Comparison of ENCODE assay signal across 8 mouse cellular contexts in the genomic region with DNA sequence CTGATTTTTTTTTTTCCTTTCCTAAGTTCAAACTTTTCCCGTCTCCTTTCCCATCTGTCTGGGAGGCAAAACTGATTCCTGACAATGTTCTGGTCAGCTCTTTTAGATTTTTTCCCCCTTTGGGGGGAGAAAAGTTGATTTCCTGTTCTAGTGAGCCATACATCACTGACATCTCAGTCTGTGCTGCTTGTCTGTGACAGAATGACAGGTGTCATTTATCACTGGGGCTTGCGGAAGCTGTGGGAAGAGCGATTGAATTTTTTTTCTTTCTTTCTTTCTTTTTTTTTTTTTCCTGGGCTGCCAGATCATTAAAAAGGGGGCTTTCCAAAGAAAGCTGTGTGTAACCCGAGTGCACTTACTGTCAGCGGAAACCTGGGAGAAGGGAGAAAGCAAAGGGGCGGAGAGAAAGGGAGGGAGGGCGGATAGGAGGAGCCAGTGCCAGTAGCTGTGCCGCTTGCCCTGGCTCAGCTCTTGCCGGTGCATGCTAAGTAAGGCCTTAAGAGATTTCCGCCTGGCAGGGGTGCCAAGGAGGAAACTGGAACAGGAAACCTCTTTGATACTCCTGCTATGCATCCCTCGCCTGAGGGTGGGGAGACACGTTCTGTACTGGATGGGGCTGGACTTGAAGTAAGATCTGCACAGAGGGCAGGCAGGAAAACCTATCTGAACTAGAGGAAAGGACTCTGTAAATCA.
DNase-seq lines count a peak whose midpoint lies in the region; TF ChIP-seq lines count a peak whose summit lies in the region.

No protein-coding gene starts in this region.

- H3K9me3 ChIP-seq in ES-Bruce4 (replicated peaks; ENCODE audit: control insufficient read depth, insufficient read depth, low read length, poor library complexity, severe bottlenecking): no peaks in the 10 kb centered on the region
- no peaks in the 10 kb centered on the region for H3K9me3 ChIP-seq in hindbrain, embryonic 10.5 days

- no peak for TF ChIP-seq EP300 in ES-Bruce4 (IDR thresholded peaks at IDR 0.05; ENCODE audit: insufficient read depth, low read depth, low read length)

- peak; percentile 57 for DNase-seq in brain, adult 2 months (ENCODE audit: low read depth, low spot score)
- peak; percentile 6 to 11 for DNase-seq in frontal cortex, postnatal 25 days (ENCODE audit: low spot score in 2 of 2)
- peak; percentile 65 for DNase-seq in hindbrain, embryonic 10.5 days (ENCODE audit: low spot score)
- peak; percentile 8 to 23 for DNase-seq in left cerebral cortex, adult 8-10 months (ENCODE audit: low spot score in 2 of 2)
- peak; percentile 76 to 89 for DNase-seq in lung, postnatal 4 days
- peak; percentile 34 for DNase-seq in right cerebral cortex, postnatal 14 days
- no peak for DNase-seq in c-Kit-positive CD71-positive TER-119-positive erythroid progenitor cells, embryonic 14.5 days (ENCODE audit: low spot score)

- WGBS in hindbrain, embryonic 10.5 days: 2% methylated on average over 12 of the region's 12 CpGs

- H3K27me3 ChIP-seq in ES-Bruce4 (ENCODE audit: control insufficient read depth, insufficient read depth, low read length, poor library complexity, severe bottlenecking): no peaks in the 10 kb centered on the region
- peaks cover 3% of the 10 kb centered on the region for H3K27me3 ChIP-seq in hindbrain, embryonic 10.5 days (ENCODE audit: insufficient read depth, poor library complexity, severe bottlenecking)

- H3K9ac ChIP-seq in ES-Bruce4 (ENCODE audit: low read depth, poor library complexity, severe bottlenecking): no peak overlapping the region

- H3K4me3 ChIP-seq in ES-Bruce4 (ENCODE audit: low read depth, low read length): peak overlapping the region; percentile 25; the same call in 1 of the 2 replicates
- H3K4me3 ChIP-seq in hindbrain, embryonic 10.5 days: peak overlapping the region; percentile 40

- H3K36me3 ChIP-seq in ES-Bruce4 (ENCODE audit: control insufficient read depth, insufficient read depth, low read length, poor library complexity, severe bottlenecking): no peaks in the 10 kb centered on the region
- H3K36me3 ChIP-seq in hindbrain, embryonic 10.5 days: no peaks in the 10 kb centered on the region

- H3K4me1 ChIP-seq in ES-Bruce4 (ENCODE audit: control insufficient read depth, insufficient read depth, low read length): no peaks in the 10 kb centered on the region
- H3K4me1 ChIP-seq in hindbrain, embryonic 10.5 days (replicated peaks): peaks cover 35% of the 10 kb centered on the region

- TF ChIP-seq CTCF in ES-Bruce4 (IDR thresholded peaks at IDR 0.05; ENCODE audit: low read depth, low read length): no peak

- H3K27ac ChIP-seq in ES-Bruce4 (ENCODE audit: insufficient read depth, low read length): no peak overlapping the region
- H3K27ac ChIP-seq in hindbrain, embryonic 10.5 days: peak overlapping the region; percentile 54

- TF ChIP-seq POLR2A in ES-Bruce4 (IDR thresholded peaks at IDR 0.05; ENCODE audit: insufficient read depth, low read length): no peak
